Comparison of ENCODE assay signal across 8 mouse cellular contexts in genomic region chr6:86850588-86850987, GRCm38 (mm10). TPM values are rescaled to one million over a fixed set of nuclear protein-coding genes. Genes with fewer than 3 reads are reported as not detected.
A peak's percentile ranks its signal among the peaks of the same experiment; 100 is the strongest.
DNase-seq lines count a peak whose midpoint lies in the region; ATAC-seq and TF ChIP-seq lines count a peak whose summit lies in the region.

No protein-coding gene starts in this region.

- H3K27me3 ChIP-seq in heart, embryonic 16.5 days (ENCODE audit: control insufficient read depth, insufficient read depth, low read length), result no peaks in the 10 kb centered on the region
- no peaks in the 10 kb centered on the region for H3K27me3 ChIP-seq in CH12.LX (replicated peaks)
- no peaks in the 10 kb centered on the region for H3K27me3 ChIP-seq in hindbrain, embryonic 11.5 days (ENCODE audit: control insufficient read depth, insufficient read depth, low read length)
- H3K27me3 ChIP-seq in midbrain, embryonic 11.5 days (ENCODE audit: control insufficient read depth, insufficient read depth, low read length), result no peaks in the 10 kb centered on the region

- H3K27ac ChIP-seq in heart, embryonic 16.5 days (ENCODE audit: low read length), result peak overlapping the region; percentile 95
- H3K27ac ChIP-seq in CH12.LX (ENCODE audit: insufficient read depth, low read depth), result no peak overlapping the region
- H3K27ac ChIP-seq in hindbrain, embryonic 11.5 days (ENCODE audit: low read depth, low read length), result no peak overlapping the region
- no peak overlapping the region for H3K27ac ChIP-seq in midbrain, embryonic 11.5 days (ENCODE audit: low read depth, low read length)

- TF ChIP-seq EP300 in CH12.LX (IDR thresholded peaks at IDR 0.05; ENCODE audit: low read length), result no peak

- H3K79me2 ChIP-seq in CH12.LX (replicated peaks; ENCODE audit: control insufficient read depth, extremely low read depth, insufficient read depth, poor library complexity, severe bottlenecking), result peaks cover 10% of the 10 kb centered on the region; the same call in 1 of the 2 replicates

- in situ Hi-C loops in CH12.LX (cut with MboI; ENCODE audit: low pct_ligation_motif_present, low pct_unique_long_range_greater_than_20kb, low sequenced_read_pairs), result no loop called here

- peak overlapping the region; percentile 70 for H3K4me2 ChIP-seq in heart, embryonic 16.5 days (ENCODE audit: low read depth, low read length)
- peak overlapping the region; percentile 91 for H3K4me2 ChIP-seq in CH12.LX (ENCODE audit: insufficient read depth, low read depth, poor library complexity, severe bottlenecking)
- H3K4me2 ChIP-seq in hindbrain, embryonic 11.5 days (replicated peaks; ENCODE audit: low read depth, low read length), result peak overlapping the region; percentile 62
- peak overlapping the region; percentile 61 for H3K4me2 ChIP-seq in midbrain, embryonic 11.5 days

- no peak for TF ChIP-seq RAD21 in CH12.LX (IDR thresholded peaks at IDR 0.05; ENCODE audit: low read depth, low read length)

- WGBS in heart, embryonic 16.5 days, result 7% methylated on average over 4 of the region's 4 CpGs
- 40% methylated on average over 4 of the region's 4 CpGs for WGBS in hindbrain, embryonic 11.5 days
- 24% methylated on average over 4 of the region's 4 CpGs for WGBS in midbrain, embryonic 11.5 days

- intact Hi-C loops in gastrocnemius, postnatal 36 days (cut with DNase I), result no loop called here

- TF ChIP-seq POLR2A in CH12.LX (IDR thresholded peaks at IDR 0.05; ENCODE audit: low read depth, low read length), result no peak

- no peak for TF ChIP-seq CTCF in CH12.LX (conservative IDR thresholded peaks at IDR 0.05 in 1 of 2, IDR thresholded peaks at IDR 0.05 in 1 of 2; ENCODE audit: low read depth in 2 of 2, low read length in 2 of 2)

- H3K9me3 ChIP-seq in heart, embryonic 16.5 days (replicated peaks; ENCODE audit: control insufficient read depth, low read length), result no peaks in the 10 kb centered on the region
- no peaks in the 10 kb centered on the region for H3K9me3 ChIP-seq in CH12.LX (replicated peaks; ENCODE audit: low read length)
- H3K9me3 ChIP-seq in hindbrain, embryonic 11.5 days (ENCODE audit: control insufficient read depth, low read length), result no peaks in the 10 kb centered on the region
- H3K9me3 ChIP-seq in midbrain, embryonic 11.5 days (ENCODE audit: control insufficient read depth, low read length), result no peaks in the 10 kb centered on the region

- dilution Hi-C loops in CH12.LX (cut with MboI; ENCODE audit: extremely low pct_ligation_motif_present, extremely low pct_unique_long_range_greater_than_20kb, low sequenced_read_pairs), result no loop called here

- no peak for ATAC-seq in heart, embryonic 16.5 days (replicated peaks; ENCODE audit: extremely low read depth, insufficient read depth, low FRiP score)
- ATAC-seq in hindbrain, embryonic 11.5 days (ENCODE audit: low FRiP score), result no peak
- ATAC-seq in midbrain, embryonic 11.5 days (ENCODE audit: low FRiP score), result no peak

- H3K9ac ChIP-seq in heart, embryonic 16.5 days (ENCODE audit: low read length), result peak overlapping the region; percentile 93
- H3K9ac ChIP-seq in CH12.LX (ENCODE audit: insufficient read depth, low read depth), result peak overlapping the region; percentile 90
- peak overlapping the region; percentile 86; the same call in 1 of the 2 replicates for H3K9ac ChIP-seq in hindbrain, embryonic 11.5 days (ENCODE audit: low read depth, low read length)
- H3K9ac ChIP-seq in midbrain, embryonic 11.5 days (ENCODE audit: low read length), result peak overlapping the region; percentile 82

- peaks cover 47% of the 10 kb centered on the region for H3K4me1 ChIP-seq in heart, embryonic 16.5 days (ENCODE audit: control insufficient read depth, insufficient read depth, low read length)
- H3K4me1 ChIP-seq in CH12.LX (ENCODE audit: control insufficient read depth in 1 of 2, insufficient read depth in 2 of 2), result peaks cover 2 to 36% of the 10 kb centered on the region in 2 experiments; a peak in 2 of 4 replicates
- H3K4me1 ChIP-seq in hindbrain, embryonic 11.5 days (replicated peaks; ENCODE audit: control insufficient read depth, insufficient read depth, low read length), result 0 out of 2 replicates have a peak, but pooled peaks cover 3% of the 10 kb centered on the region
- H3K4me1 ChIP-seq in midbrain, embryonic 11.5 days (ENCODE audit: control insufficient read depth, insufficient read depth, low read length), result peaks cover 29% of the 10 kb centered on the region

- H3K36me3 ChIP-seq in heart, embryonic 16.5 days (ENCODE audit: control insufficient read depth, insufficient read depth), result peaks cover 2% of the 10 kb centered on the region; the same call in 1 of the 2 replicates
- H3K36me3 ChIP-seq in CH12.LX (replicated peaks in 1 of 2; ENCODE audit: control insufficient read depth in 1 of 2, insufficient read depth in 1 of 2, low read length in 1 of 2), result peaks cover 5 to 29% of the 10 kb centered on the region in 2 experiments
- H3K36me3 ChIP-seq in hindbrain, embryonic 11.5 days (ENCODE audit: control insufficient read depth, insufficient read depth, low read length), result no peaks in the 10 kb centered on the region
- H3K36me3 ChIP-seq in midbrain, embryonic 11.5 days (ENCODE audit: control insufficient read depth, insufficient read depth, low read length), result no peaks in the 10 kb centered on the region

- peak overlapping the region; percentile 90 for H3K4me3 ChIP-seq in heart, embryonic 16.5 days (ENCODE audit: low read length)
- peak overlapping the region; percentile 85 to 92 (median 88) for H3K4me3 ChIP-seq in CH12.LX (replicated peaks in 1 of 3; ENCODE audit: low read depth in 2 of 3, low read length in 2 of 3, poor library complexity in 1 of 3)
- H3K4me3 ChIP-seq in hindbrain, embryonic 11.5 days (ENCODE audit: low read depth, low read length), result peak overlapping the region; percentile 82
- H3K4me3 ChIP-seq in midbrain, embryonic 11.5 days (ENCODE audit: low read depth, low read length), result peak overlapping the region; percentile 82

- no peak for DNase-seq in heart, adult 11 months
- DNase-seq in CH12.LX (ENCODE audit: extremely low read depth), result no peak
- DNase-seq in hindbrain, embryonic 11.5 days (ENCODE audit: low spot score), result no peak
- DNase-seq in midbrain, embryonic 11.5 days (ENCODE audit: low spot score, missing footprints), result peak; percentile 89
- DNase-seq in gastrocnemius, postnatal 36 days, result no peak
- no peak for DNase-seq in right cerebral cortex, postnatal 14 days
- DNase-seq in cerebellum, postnatal 25 days, result no peak

TF ChIP-seq in CH12.LX, 34 proteins besides CTCF, POLR2A, EP300 and RAD21:
- no peak for TF ChIP-seq JUN (IDR thresholded peaks at IDR 0.05; ENCODE audit: insufficient read depth, low read depth, low read length)
- no peak for TF ChIP-seq HCFC1 (IDR thresholded peaks at IDR 0.05; ENCODE audit: low read depth, low read length)

RNA-seq across cellular contexts. Expression of gene Aak1, which starts 1.3 kb away (rescaled TPM):
- 17.8 and 21.8 TPM in 2 replicates for polyA plus RNA-seq in heart, embryonic 16.5 days (2015; fragmentation: Nextera tagmentation; extraction: Ambion mirVana)
- total RNA-seq in CH12.LX (2012; rRNA removed) (5.4 and 7.1 TPM in 2 replicates), CH12.LX (2014; rRNA removed) (2.1 and 2.8 TPM in 2 replicates)
- polyA plus RNA-seq in CH12.LX (2012; ENCODE audit: insufficient read length, low read depth), result 18.8 and 21.0 TPM in 2 replicates
- polyA plus RNA-seq in hindbrain, embryonic 11.5 days (2014; fragmentation: Nextera tagmentation; extraction: Ambion mirVana), result 22.0 and 33.0 TPM in 2 replicates
- polyA plus RNA-seq in midbrain, embryonic 11.5 days (2014; fragmentation: Nextera tagmentation; extraction: Ambion mirVana), result 17.1 and 21.1 TPM in 2 replicates
- 10 to 100 TPM; 26.9 to 29.6 TPM for total RNA-seq in gastrocnemius, postnatal 36 days (2021)

RNA-seq across cellular contexts. Expression of gene Anxa4, which starts 57.2 kb away (rescaled TPM):
- 32.7 and 35.0 TPM in 2 replicates for polyA plus RNA-seq in heart, embryonic 16.5 days (2015; fragmentation: Nextera tagmentation; extraction: Ambion mirVana)
- total RNA-seq in CH12.LX (2012; rRNA removed) (10.7 and 10.8 TPM in 2 replicates), CH12.LX (2014; rRNA removed) (17.1 and 18.4 TPM in 2 replicates)
- polyA plus RNA-seq in CH12.LX (2012; ENCODE audit: insufficient read length, low read depth), result 13.7 and 18.1 TPM in 2 replicates
- polyA plus RNA-seq in hindbrain, embryonic 11.5 days (2014; fragmentation: Nextera tagmentation; extraction: Ambion mirVana), result 8.2 and 11.7 TPM in 2 replicates
- polyA plus RNA-seq in midbrain, embryonic 11.5 days (2014; fragmentation: Nextera tagmentation; extraction: Ambion mirVana), result 5.4 and 7.0 TPM in 2 replicates
- 10 to 100 TPM; 12.9 to 16.8 TPM for total RNA-seq in gastrocnemius, postnatal 36 days (2021)
